Mouse (Mus musculus) forebrain, embryonic 13.5 days (tissue): Measurements from ENCODE around the gene Mllt11. TPM values are rescaled to one million over a fixed set of nuclear protein-coding genes. Genes with fewer than 3 reads are reported as not detected.

Experiments
- ATAC-seq: fragments of 200-750 bp; cut with Nextera tagmentation; 2 replicates; pipeline ENCODE4 v1.8.0; 2017
- H3K27ac ChIP-seq: fragments of 300-500 bp; sonication (generic); 2 replicates; pipeline ENCODE4 v1.5.1; 2015; ENCODE audit warnings: inconsistent platforms, mild to moderate bottlenecking, moderate library complexity
- H3K27me3 ChIP-seq: fragments of 300-500 bp; sonication (generic); 2 replicates; pipeline ENCODE4 v1.6.1; 2015; ENCODE audit warnings: mild to moderate bottlenecking, inconsistent platforms
- H3K36me3 ChIP-seq: fragments of 300-500 bp; sonication (generic); 2 replicates; pipeline ENCODE4 v1.6.1; 2015; ENCODE audit warnings: mild to moderate bottlenecking, inconsistent platforms; ENCODE audit not compliant: poor library complexity, severe bottlenecking
- H3K4me1 ChIP-seq: fragments of 300-500 bp; sonication (generic); 2 replicates; pipeline ENCODE4 v1.6.1; 2015; ENCODE audit warnings: inconsistent platforms
- H3K4me2 ChIP-seq: fragments of 300-500 bp; sonication (generic); 2 replicates; pipeline ENCODE4 v1.6.1; 2015; ENCODE audit warnings: inconsistent platforms, mild to moderate bottlenecking, moderate library complexity
- H3K4me3 ChIP-seq: fragments of 300-500 bp; sonication (generic); 2 replicates; pipeline ENCODE4 v1.5.1; 2015; ENCODE audit warnings: mild to moderate bottlenecking, inconsistent platforms
- H3K9ac ChIP-seq: fragments of 300-500 bp; sonication (generic); 2 replicates; pipeline ENCODE4 v1.6.1; 2015; ENCODE audit warnings: mild to moderate bottlenecking, inconsistent platforms
- H3K9me3 ChIP-seq: fragments of 300-500 bp; sonication (generic); replicated peaks from 2 replicates; pipeline ENCODE4 v1.6.1; 2016; ENCODE audit warnings: inconsistent platforms
- WGBS: fragments of 180-500 bp; shearing (Covaris S2); methylation state at CpG from one replicate; pipeline ENCODE4 v1.1.7; 2015; 5-methylcytosine and 5-hydroxymethylcytosine counted together
- polyA plus RNA-seq: library from polyadenylated mRNA; unstranded; fragments of >200 nt; fragmentation: Nextera tagmentation; extraction: Ambion mirVana; gene quantifications from 2 replicates; pipeline ENCODE4 v1.2.1, GENCODE M21; 2015

Gene Mllt11
- polyA plus RNA-seq, 1 experiment from 2014 or later: 191 TPM

- H3K4me3 ChIP-seq: no peak overlapping the region
- no peak overlapping the region for H3K9ac ChIP-seq
- 78% methylated on average over 2 of the region's 2 CpGs for WGBS
- peaks cover 91% of the 10 kb centered on the region for H3K36me3 ChIP-seq
- no peak overlapping the region for H3K4me2 ChIP-seq
- no peaks in the 10 kb centered on the region for H3K27me3 ChIP-seq
- no peak for ATAC-seq
- H3K4me1 ChIP-seq: no peaks in the 10 kb centered on the region
- no peaks in the 10 kb centered on the region for H3K9me3 ChIP-seq
- no peak overlapping the region for H3K27ac ChIP-seq
Observed at GRCm38 (mm10) chr3:95200562-95200961, 31.4 kb downstream of the Mllt11 start.

- ATAC-seq: no peak
- Histone ChIP-seq H3K27ac (no peak overlapping the region), H3K27me3 (no peaks in the 10 kb centered on the region), H3K4me3 (no peak overlapping the region), H3K36me3 (peaks cover 91% of the 10 kb centered on the region), H3K9ac (no peak overlapping the region), H3K4me2 (no peak overlapping the region), H3K4me1 (no peaks in the 10 kb centered on the region), H3K9me3 (no peaks in the 10 kb centered on the region)
- whole genome bisulfite sequencing: 83% methylated on average over 7 of the region's 7 CpGs
Observed at GRCm38 (mm10) chr3:95200132-95200531, 31.8 kb downstream of the Mllt11 start.

- Histone ChIP-seq H3K9ac (no peak overlapping the region), H3K4me2 (no peak overlapping the region), H3K27me3 (no peaks in the 10 kb centered on the region), H3K4me1 (no peaks in the 10 kb centered on the region), H3K27ac (no peak overlapping the region), H3K9me3 (no peaks in the 10 kb centered on the region), H3K36me3 (peaks cover 89% of the 10 kb centered on the region), H3K4me3 (no peak overlapping the region)
- WGBS: 83% methylated on average over 1 of the region's 1 CpGs
- ATAC-seq: no peak
Observed at GRCm38 (mm10) chr3:95199101-95199500, 32.9 kb downstream of the Mllt11 start.

GRCm38 (mm10) chr3:95195772-95196171 lies 36.2 kb downstream of the Mllt11 start:
- WGBS: 89% methylated on average over 2 of the region's 2 CpGs
- Histone ChIP-seq H3K4me3 (no peak overlapping the region), H3K4me1 (no peaks in the 10 kb centered on the region), H3K9ac (no peak overlapping the region), H3K36me3 (peaks cover 77% of the 10 kb centered on the region), H3K27me3 (no peaks in the 10 kb centered on the region), H3K4me2 (no peak overlapping the region), H3K9me3 (no peaks in the 10 kb centered on the region), H3K27ac (no peak overlapping the region)
- ATAC-seq: no peak

GRCm38 (mm10) chr3:95194721-95195135 lies 37.2 kb downstream of the Mllt11 start:
- no peak overlapping the region for H3K4me2 ChIP-seq
- H3K27ac ChIP-seq: no peak overlapping the region
- no peaks in the 10 kb centered on the region for H3K27me3 ChIP-seq
- peaks cover 75% of the 10 kb centered on the region for H3K36me3 ChIP-seq
- no peak for ATAC-seq
- H3K9ac ChIP-seq: no peak overlapping the region
- WGBS: 86% methylated on average over 6 of the region's 6 CpGs
- no peaks in the 10 kb centered on the region for H3K4me1 ChIP-seq
- no peak overlapping the region for H3K4me3 ChIP-seq
- H3K9me3 ChIP-seq: no peaks in the 10 kb centered on the region

GRCm38 (mm10) chr3:95186888-95187287 lies 45.1 kb downstream of the Mllt11 start:
- no peak for ATAC-seq
- no peaks in the 10 kb centered on the region for H3K9me3 ChIP-seq
- H3K4me2 ChIP-seq: no peak overlapping the region
- H3K36me3 ChIP-seq: peaks cover 74% of the 10 kb centered on the region
- no peak overlapping the region for H3K27ac ChIP-seq
- no peak overlapping the region for H3K9ac ChIP-seq
- H3K27me3 ChIP-seq: no peaks in the 10 kb centered on the region
- no peaks in the 10 kb centered on the region for H3K4me1 ChIP-seq
- no peak overlapping the region for H3K4me3 ChIP-seq
- 91% methylated on average over 6 of the region's 6 CpGs for WGBS

GRCm38 (mm10) chr3:95186100-95186499 lies 45.9 kb downstream of the Mllt11 start:
- Histone ChIP-seq H3K27me3 (no peaks in the 10 kb centered on the region), H3K4me3 (no peak overlapping the region), H3K9me3 (no peaks in the 10 kb centered on the region), H3K4me2 (no peak overlapping the region), H3K4me1 (no peaks in the 10 kb centered on the region), H3K36me3 (peaks cover 72% of the 10 kb centered on the region), H3K27ac (no peak overlapping the region), H3K9ac (no peak overlapping the region)
- whole genome bisulfite sequencing: 97% methylated on average over 2 of the region's 2 CpGs
- ATAC-seq: no peak

GRCm38 (mm10) chr3:95184796-95185577 lies 47.0 kb downstream of the Mllt11 start:
- H3K36me3 ChIP-seq: peaks cover 65% of the 10 kb centered on the region
- ATAC-seq: no peak

GRCm38 (mm10) chr3:95181841-95182240 lies 50.1 kb downstream of the Mllt11 start:
- H3K27ac ChIP-seq: no peak overlapping the region
- H3K9me3 ChIP-seq: no peaks in the 10 kb centered on the region
- WGBS: 59% methylated on average over 1 of the region's 1 CpGs

More at GRCm38 (mm10) chr3:95184796-95185577, 47.0 kb downstream of the Mllt11 start:
- no peak overlapping the region for H3K9ac ChIP-seq
- 87% methylated on average over 9 of the region's 9 CpGs for WGBS
- H3K4me3 ChIP-seq: no peak overlapping the region
- no peaks in the 10 kb centered on the region for H3K4me1 ChIP-seq
- no peaks in the 10 kb centered on the region for H3K27me3 ChIP-seq
- no peak overlapping the region for H3K4me2 ChIP-seq
- no peaks in the 10 kb centered on the region for H3K9me3 ChIP-seq
- no peak overlapping the region for H3K27ac ChIP-seq

GRCm38 (mm10) chr3:95179890-95180289 lies 52.1 kb downstream of the Mllt11 start:
- Histone ChIP-seq H3K9me3 (no peaks in the 10 kb centered on the region), H3K9ac (no peak overlapping the region), H3K36me3 (peaks cover 18% of the 10 kb centered on the region), H3K4me1 (no peaks in the 10 kb centered on the region), H3K4me2 (no peak overlapping the region), H3K4me3 (no peak overlapping the region), H3K27ac (no peak overlapping the region), H3K27me3 (0 out of 2 replicates have a peak, but pooled peaks cover 3% of the 10 kb centered on the region)
- no peak for ATAC-seq
- WGBS: 75% methylated on average over 3 of the region's 3 CpGs

More at GRCm38 (mm10) chr3:95181841-95182240, 50.1 kb downstream of the Mllt11 start:
- Histone ChIP-seq H3K4me1 (no peaks in the 10 kb centered on the region), H3K36me3 (peaks cover 34% of the 10 kb centered on the region), H3K9ac (no peak overlapping the region), H3K4me2 (no peak overlapping the region), H3K27me3 (no peaks in the 10 kb centered on the region), H3K4me3 (no peak overlapping the region)
- no peak for ATAC-seq

- H3K4me1 ChIP-seq: peaks cover 2% of the 10 kb centered on the region; the same call in 1 of the 2 replicates
- H3K9ac ChIP-seq: no peak overlapping the region
- H3K27ac ChIP-seq: no peak overlapping the region
- H3K36me3 ChIP-seq: peaks cover 9% of the 10 kb centered on the region
- H3K9me3 ChIP-seq: no peaks in the 10 kb centered on the region
- H3K4me2 ChIP-seq: no peak overlapping the region
- 85% methylated on average over 5 of the region's 5 CpGs for WGBS
- H3K27me3 ChIP-seq: peaks cover 5% of the 10 kb centered on the region
- no peak for ATAC-seq
- H3K4me3 ChIP-seq: no peak overlapping the region
Observed at GRCm38 (mm10) chr3:95178948-95179347, 53.0 kb downstream of the Mllt11 start.

- Histone ChIP-seq H3K4me3 (no peak overlapping the region), H3K27me3 (peaks cover 18% of the 10 kb centered on the region), H3K4me2 (no peak overlapping the region), H3K9me3 (no peaks in the 10 kb centered on the region), H3K9ac (no peak overlapping the region), H3K27ac (no peak overlapping the region), H3K4me1 (peaks cover 14% of the 10 kb centered on the region), H3K36me3 (peaks cover 13% of the 10 kb centered on the region)
- no peak for ATAC-seq
- 77% methylated on average over 6 of the region's 6 CpGs for WGBS
Observed at GRCm38 (mm10) chr3:95177583-95177982, 54.4 kb downstream of the Mllt11 start.

- Histone ChIP-seq H3K9ac (no peak overlapping the region), H3K27me3 (peaks cover 29% of the 10 kb centered on the region), H3K9me3 (no peaks in the 10 kb centered on the region), H3K4me2 (no peak overlapping the region), H3K4me1 (peaks cover 20% of the 10 kb centered on the region), H3K36me3 (peaks cover 24% of the 10 kb centered on the region), H3K27ac (no peak overlapping the region), H3K4me3 (no peak overlapping the region)
- no peak for ATAC-seq
- 52% methylated on average over 3 of the region's 3 CpGs for WGBS
Observed at GRCm38 (mm10) chr3:95176500-95176899, 55.5 kb downstream of the Mllt11 start.
